Mouse (Mus musculus) bone marrow, adult 2 months (tissue): ENCODE data around the gene Dpt.

Experiments used
- CTCF ChIP-seq: fragments of 200-500 bp; IDR thresholded peaks from 2 replicates; pipeline ENCODE4 v1.5.1; 2011; ENCODE audit warnings: low read length, control low read depth; ENCODE audit not compliant: control insufficient read depth, insufficient read depth
- POLR2A ChIP-seq: fragments of 200-500 bp; IDR thresholded peaks from 2 replicates; pipeline ENCODE4 v1.6.1; 2011; ENCODE audit warnings: low read depth, mild to moderate bottlenecking, control low read depth, low read length, borderline replicate concordance; ENCODE audit not compliant: control insufficient read depth

GRCm38 (mm10) chr1:164793049-164793448, 3.4 kb upstream of the Dpt start:
- TF ChIP-seq CTCF (no peak), POLR2A (no peak)
